Mouse (Mus musculus) neural tube, embryonic 11.5 days (tissue): ENCODE measurements around the gene Exoc7. TPM values are rescaled to one million over a fixed set of nuclear protein-coding genes. Genes with fewer than 3 reads are reported as not detected.

ENCODE experiments used
- ATAC-seq: fragments of 200-750 bp; cut with Nextera tagmentation; 2 replicates; pipeline ENCODE4 v1.8.0; 2017; ENCODE audit warnings: moderate number of reproducible peaks, mild to moderate bottlenecking, moderate TSS enrichment, moderate library complexity; ENCODE audit not compliant: insufficient read depth, low FRiP score, low TSS enrichment
- DNase-seq: peaks from one replicate; pipeline ENCODE4 v3.0.0-alpha.2; 2015; ENCODE audit warnings: low spot score
- H3K27ac ChIP-seq: fragments of 300-500 bp; sonication (generic); 2 replicates; pipeline ENCODE4 v1.5.1; 2014; ENCODE audit warnings: low read depth, mild to moderate bottlenecking, low read length
- H3K27me3 ChIP-seq: fragments of 300-500 bp; sonication (generic); 2 replicates; pipeline ENCODE4 v1.6.1; 2014; ENCODE audit warnings: mild to moderate bottlenecking, low read length, mixed read lengths; ENCODE audit not compliant: control insufficient read depth, insufficient read depth
- H3K36me3 ChIP-seq: fragments of 300-500 bp; sonication (generic); 2 replicates; pipeline ENCODE4 v1.6.1; 2014; ENCODE audit warnings: mild to moderate bottlenecking, low read length, moderate library complexity, mixed read lengths; ENCODE audit not compliant: control insufficient read depth, insufficient read depth
- H3K4me1 ChIP-seq: fragments of 300-500 bp; sonication (generic); 2 replicates; pipeline ENCODE4 v1.6.1; 2014; ENCODE audit warnings: low read length, mixed read lengths; ENCODE audit not compliant: control insufficient read depth, insufficient read depth
- H3K4me2 ChIP-seq: fragments of 300-500 bp; sonication (generic); 2 replicates; pipeline ENCODE4 v1.6.1; 2014; ENCODE audit warnings: low read depth, mild to moderate bottlenecking, moderate library complexity
- H3K4me3 ChIP-seq: fragments of 300-500 bp; sonication (generic); 2 replicates; pipeline ENCODE4 v1.5.1; 2014; ENCODE audit warnings: low read depth, low read length
- H3K9ac ChIP-seq: fragments of 300-500 bp; sonication (generic); 2 replicates; pipeline ENCODE4 v1.6.1; 2014; ENCODE audit warnings: mild to moderate bottlenecking, low read length
- H3K9me3 ChIP-seq: fragments of 300-500 bp; sonication (generic); 2 replicates; pipeline ENCODE4 v1.6.1; 2016; ENCODE audit warnings: low read length; ENCODE audit not compliant: control insufficient read depth
- WGBS: fragments of 180-500 bp; shearing (Covaris S2); extraction: QIAGEN DNeasy Blood & Tissue Kit; methylation state at CpG from one replicate; pipeline ENCODE4 v1.1.7; 2014; 5-methylcytosine and 5-hydroxymethylcytosine counted together
- polyA plus RNA-seq: library from polyadenylated mRNA; unstranded; fragments of >200 nt; fragmentation: Nextera tagmentation; extraction: Ambion mirVana; gene quantifications from 2 replicates; pipeline ENCODE4 v1.2.1, GENCODE M21; 2014

Exoc7 gene
- polyA plus RNA-seq, 1 experiment from 2014 or later, result 74.3 TPM

GRCm38 (mm10) chr11:116292401-116292800 is 14.6 kb downstream of the Exoc7 start:
- 91% methylated on average over 13 of the region's 13 CpGs for WGBS
- ATAC-seq, result no peak
- Histone ChIP-seq H3K27me3 (no peaks in the 10 kb centered on the region), H3K9me3 (no peaks in the 10 kb centered on the region), H3K9ac (no peak overlapping the region), H3K4me3 (no peak overlapping the region), H3K4me2 (no peak overlapping the region), H3K36me3 (peaks cover 5% of the 10 kb centered on the region), H3K4me1 (no peaks in the 10 kb centered on the region), H3K27ac (no peak overlapping the region)
- no peak for DNase-seq

GRCm38 (mm10) chr11:116290556-116290955 is 16.5 kb downstream of the Exoc7 start:
- DNase-seq (no peak), ATAC-seq (no peak)
- no peaks in the 10 kb centered on the region for H3K9me3 ChIP-seq
- no peaks in the 10 kb centered on the region for H3K27me3 ChIP-seq
- no peak overlapping the region for H3K27ac ChIP-seq
- H3K4me3 ChIP-seq, result no peak overlapping the region
- peaks cover 5% of the 10 kb centered on the region for H3K36me3 ChIP-seq
- no peak overlapping the region for H3K9ac ChIP-seq
- no peak overlapping the region for H3K4me2 ChIP-seq
- H3K4me1 ChIP-seq, result no peaks in the 10 kb centered on the region
- WGBS, result 86% methylated on average over 8 of the region's 8 CpGs

GRCm38 (mm10) chr11:116287351-116287750 is 19.7 kb downstream of the Exoc7 start:
- no peak for DNase-seq
- ATAC-seq, result no peak
- Histone ChIP-seq H3K9ac (no peak overlapping the region), H3K27ac (no peak overlapping the region), H3K4me1 (no peaks in the 10 kb centered on the region), H3K4me3 (no peak overlapping the region), H3K36me3 (peaks cover 5% of the 10 kb centered on the region), H3K9me3 (no peaks in the 10 kb centered on the region), H3K27me3 (peaks cover 27% of the 10 kb centered on the region), H3K4me2 (no peak overlapping the region)
- WGBS, result 73% methylated on average over 5 of the region's 5 CpGs

GRCm38 (mm10) chr11:116285770-116286191 is 21.3 kb downstream of the Exoc7 start:
- no peaks in the 10 kb centered on the region for H3K4me1 ChIP-seq
- peaks cover 42% of the 10 kb centered on the region for H3K27me3 ChIP-seq

GRCm38 (mm10) chr11:116283982-116284381 is 23.1 kb downstream of the Exoc7 start:
- DNase-seq (no peak), ATAC-seq (no peak)
- Histone ChIP-seq H3K27ac (no peak overlapping the region), H3K9ac (no peak overlapping the region), H3K4me2 (no peak overlapping the region), H3K36me3 (peaks cover under 1% of the 10 kb centered on the region), H3K27me3 (peaks cover 54% of the 10 kb centered on the region), H3K4me1 (no peaks in the 10 kb centered on the region), H3K9me3 (no peaks in the 10 kb centered on the region), H3K4me3 (no peak overlapping the region)
- WGBS, result 59% methylated on average over 6 of the region's 6 CpGs

More at GRCm38 (mm10) chr11:116285770-116286191, 21.3 kb downstream of the Exoc7 start:
- WGBS, result 74% methylated on average over 7 of the region's 7 CpGs
- Histone ChIP-seq H3K9ac (no peak overlapping the region), H3K9me3 (no peaks in the 10 kb centered on the region), H3K4me3 (no peak overlapping the region), H3K36me3 (peaks cover 5% of the 10 kb centered on the region), H3K27ac (0 out of 2 replicates have a peak overlapping the region, but pooled peaks have one; percentile 14), H3K4me2 (no peak overlapping the region)
- DNase-seq (no peak), ATAC-seq (no peak)

GRCm38 (mm10) chr11:116282912-116283521 is 24.0 kb downstream of the Exoc7 start:
- Histone ChIP-seq H3K27me3 (peaks cover 54% of the 10 kb centered on the region), H3K36me3 (no peaks in the 10 kb centered on the region; the same call in 1 of the 2 replicates), H3K9me3 (no peaks in the 10 kb centered on the region), H3K4me2 (no peak overlapping the region), H3K4me3 (no peak overlapping the region), H3K27ac (no peak overlapping the region), H3K9ac (no peak overlapping the region), H3K4me1 (no peaks in the 10 kb centered on the region)
- ATAC-seq, result no peak
- no peak for DNase-seq
- 13% methylated on average over 48 of the region's 48 CpGs for WGBS

GRCm38 (mm10) chr11:116282089-116282488 is 24.9 kb downstream of the Exoc7 start:
- no peak overlapping the region; the same call in 1 of the 2 replicates for H3K4me3 ChIP-seq
- WGBS, result 2% methylated on average over 11 of the region's 11 CpGs
- DNase-seq (no peak), ATAC-seq (no peak)
- H3K27me3 ChIP-seq, result peaks cover 54% of the 10 kb centered on the region
- H3K9ac ChIP-seq, result no peak overlapping the region
- no peaks in the 10 kb centered on the region for H3K9me3 ChIP-seq
- no peak overlapping the region for H3K4me2 ChIP-seq
- H3K27ac ChIP-seq, result no peak overlapping the region
- no peaks in the 10 kb centered on the region for H3K4me1 ChIP-seq
- no peaks in the 10 kb centered on the region for H3K36me3 ChIP-seq

- Histone ChIP-seq H3K27me3 (peaks cover 54% of the 10 kb centered on the region), H3K4me1 (no peaks in the 10 kb centered on the region), H3K9ac (no peak overlapping the region), H3K4me2 (peak overlapping the region; percentile 35), H3K27ac (no peak overlapping the region), H3K9me3 (no peaks in the 10 kb centered on the region), H3K4me3 (peak overlapping the region; percentile 19), H3K36me3 (no peaks in the 10 kb centered on the region)
- DNase-seq, result no peak
- ATAC-seq, result no peak
- WGBS, result 3% methylated on average over 18 of the region's 18 CpGs
Measured at GRCm38 (mm10) chr11:116281671-116282070, 25.4 kb downstream of the Exoc7 start.
